Mouse (Mus musculus) lung, embryonic 14.5 days (tissue): ENCODE data around the gene Rac2. TPM values are rescaled to one million over a fixed set of nuclear protein-coding genes. Genes with fewer than 3 reads are reported as not detected.

Source experiments
- ATAC-seq: fragments of 200-750 bp; cut with Nextera tagmentation; 2 replicates; pipeline ENCODE4 v1.8.0; 2017; ENCODE audit warnings: mild to moderate bottlenecking, moderate TSS enrichment, moderate library complexity; ENCODE audit not compliant: insufficient read depth
- DNase-seq: peaks from one replicate; pipeline ENCODE4 v3.0.0-alpha.2; 2015
- H3K27ac ChIP-seq: fragments of 300-500 bp; sonication (generic); 2 replicates; pipeline ENCODE4 v1.5.1; 2014; ENCODE audit warnings: low read depth, mild to moderate bottlenecking, moderate library complexity
- H3K27me3 ChIP-seq: fragments of 300-500 bp; sonication (generic); 2 replicates; pipeline ENCODE4 v1.6.1; 2014; ENCODE audit warnings: low read length, control low read depth; ENCODE audit not compliant: insufficient read depth
- H3K36me3 ChIP-seq: fragments of 300-500 bp; sonication (generic); 2 replicates; pipeline ENCODE4 v1.6.1; 2014; ENCODE audit warnings: control low read depth; ENCODE audit not compliant: insufficient read depth
- H3K4me1 ChIP-seq: fragments of 300-500 bp; sonication (generic); 2 replicates; pipeline ENCODE4 v1.6.1; 2014; ENCODE audit warnings: antibody characterized with exemption, control low read depth; ENCODE audit not compliant: insufficient read depth
- H3K4me2 ChIP-seq: fragments of 300-500 bp; sonication (generic); 2 replicates; pipeline ENCODE4 v1.6.1; 2014; ENCODE audit warnings: mild to moderate bottlenecking
- H3K4me3 ChIP-seq: fragments of 300-500 bp; sonication (generic); 2 replicates; pipeline ENCODE4 v1.5.1; 2014; ENCODE audit warnings: low read depth, low read length
- H3K9ac ChIP-seq: fragments of 300-500 bp; sonication (generic); 2 replicates; pipeline ENCODE4 v1.6.1; 2014
- H3K9me3 ChIP-seq: fragments of 300-500 bp; sonication (generic); 2 replicates; pipeline ENCODE4 v1.6.1; 2016; ENCODE audit warnings: low read depth, low read length, control low read depth
- CTCF ChIP-seq: IDR thresholded peaks from 2 replicates; pipeline ENCODE4 v1.5.1; 2016; ENCODE audit warnings: antibody characterized with exemption, low read depth
- whole genome bisulfite sequencing: fragments of 180-500 bp; shearing (Covaris S2); extraction: QIAGEN DNeasy Blood & Tissue Kit; methylation state at CpG from one replicate; pipeline ENCODE4 v1.1.7; 2014; 5-methylcytosine and 5-hydroxymethylcytosine counted together
- polyA plus RNA-seq: library from polyadenylated mRNA; unstranded; fragments of >200 nt; fragmentation: Nextera tagmentation; extraction: Ambion mirVana; gene quantifications from 2 replicates; pipeline ENCODE4 v1.2.1, GENCODE M21; 2014

Gene Rac2
- polyA plus RNA-seq, 1 experiment from 2014 or later, result 12.2 TPM

GRCm38 (mm10) chr15:78595468-78595867 lies 22.9 kb upstream of the Rac2 start:
- TF ChIP-seq CTCF, result peak; percentile 21
- Histone ChIP-seq H3K9ac (no peak overlapping the region), H3K27ac (no peak overlapping the region), H3K9me3 (no peaks in the 10 kb centered on the region), H3K4me3 (no peak overlapping the region), H3K4me2 (no peak overlapping the region), H3K4me1 (no peaks in the 10 kb centered on the region), H3K27me3 (no peaks in the 10 kb centered on the region), H3K36me3 (no peaks in the 10 kb centered on the region)
- DNase-seq, result no peak
- WGBS, result 63% methylated on average over 5 of the region's 5 CpGs
- no peak for ATAC-seq

GRCm38 (mm10) chr15:78594831-78595230 lies 22.2 kb upstream of the Rac2 start:
- no peak overlapping the region for H3K4me3 ChIP-seq
- H3K9me3 ChIP-seq, result no peaks in the 10 kb centered on the region
- H3K4me1 ChIP-seq, result no peaks in the 10 kb centered on the region
- no peak overlapping the region for H3K27ac ChIP-seq
- WGBS, result 87% methylated on average over 2 of the region's 2 CpGs
- H3K9ac ChIP-seq, result no peak overlapping the region
- no peak for ATAC-seq
- H3K36me3 ChIP-seq, result no peaks in the 10 kb centered on the region
- peak; percentile 22 for DNase-seq
- no peaks in the 10 kb centered on the region for H3K27me3 ChIP-seq
- TF ChIP-seq CTCF, result no peak
- H3K4me2 ChIP-seq, result no peak overlapping the region

GRCm38 (mm10) chr15:78593896-78594425 lies 21.4 kb upstream of the Rac2 start:
- TF ChIP-seq CTCF, result no peak
- H3K9ac ChIP-seq, result no peak overlapping the region
- no peak for DNase-seq
- no peak overlapping the region for H3K4me2 ChIP-seq
- ATAC-seq, result no peak
- no peaks in the 10 kb centered on the region for H3K4me1 ChIP-seq
- no peak overlapping the region for H3K27ac ChIP-seq
- H3K27me3 ChIP-seq, result no peaks in the 10 kb centered on the region
- no peaks in the 10 kb centered on the region for H3K9me3 ChIP-seq
- WGBS, result 78% methylated on average over 7 of the region's 7 CpGs
- no peaks in the 10 kb centered on the region for H3K36me3 ChIP-seq
- H3K4me3 ChIP-seq, result no peak overlapping the region

GRCm38 (mm10) chr15:78592452-78592968 lies 19.9 kb upstream of the Rac2 start:
- H3K9me3 ChIP-seq, result no peaks in the 10 kb centered on the region
- H3K4me3 ChIP-seq, result no peak overlapping the region
- WGBS, result 76% methylated on average over 14 of the region's 14 CpGs
- ATAC-seq (no peak), DNase-seq (no peak)
- no peak overlapping the region for H3K9ac ChIP-seq
- no peaks in the 10 kb centered on the region for H3K36me3 ChIP-seq
- no peak overlapping the region for H3K27ac ChIP-seq
- no peak for TF ChIP-seq CTCF
- H3K27me3 ChIP-seq, result no peaks in the 10 kb centered on the region
- H3K4me1 ChIP-seq, result no peaks in the 10 kb centered on the region
- H3K4me2 ChIP-seq, result no peak overlapping the region

- ATAC-seq (no peak), DNase-seq (peak; percentile 4)
- Histone ChIP-seq H3K27me3 (no peaks in the 10 kb centered on the region), H3K9ac (no peak overlapping the region), H3K4me3 (no peak overlapping the region), H3K36me3 (no peaks in the 10 kb centered on the region), H3K27ac (no peak overlapping the region), H3K9me3 (no peaks in the 10 kb centered on the region), H3K4me2 (no peak overlapping the region), H3K4me1 (no peaks in the 10 kb centered on the region)
- 54% methylated on average over 15 of the region's 15 CpGs for WGBS
- no peak for TF ChIP-seq CTCF
Measured at GRCm38 (mm10) chr15:78591680-78592451, 19.3 kb upstream of the Rac2 start.

- no peak overlapping the region for H3K27ac ChIP-seq
- no peak for DNase-seq
- TF ChIP-seq CTCF, result peak; percentile 32; the same call in 1 of the 2 replicates
- no peak overlapping the region for H3K9ac ChIP-seq
- ATAC-seq, result no peak
- WGBS, result 73% methylated on average over 6 of the region's 6 CpGs
- no peaks in the 10 kb centered on the region for H3K9me3 ChIP-seq
- no peak overlapping the region for H3K4me2 ChIP-seq
- H3K27me3 ChIP-seq, result no peaks in the 10 kb centered on the region
- H3K4me1 ChIP-seq, result no peaks in the 10 kb centered on the region
- H3K36me3 ChIP-seq, result no peaks in the 10 kb centered on the region
- no peak overlapping the region for H3K4me3 ChIP-seq
Measured at GRCm38 (mm10) chr15:78590785-78591184, 18.2 kb upstream of the Rac2 start.

- no peak overlapping the region for H3K27ac ChIP-seq
- H3K9ac ChIP-seq, result no peak overlapping the region
- H3K4me3 ChIP-seq, result no peak overlapping the region
- DNase-seq, result no peak
- no peaks in the 10 kb centered on the region for H3K4me1 ChIP-seq
- 59% methylated on average over 6 of the region's 6 CpGs for WGBS
- H3K4me2 ChIP-seq, result no peak overlapping the region
- TF ChIP-seq CTCF, result no peak
- no peaks in the 10 kb centered on the region; the same call in 1 of the 2 replicates for H3K9me3 ChIP-seq
- H3K36me3 ChIP-seq, result no peaks in the 10 kb centered on the region
- no peak for ATAC-seq
- no peaks in the 10 kb centered on the region for H3K27me3 ChIP-seq
Measured at GRCm38 (mm10) chr15:78589936-78590335, 17.4 kb upstream of the Rac2 start.
